Mouse (Mus musculus) thymus, postnatal 14 days (tissue): ENCODE measurements around the gene Hes1.

Experiments
- DNase-seq: peaks from one replicate; pipeline ENCODE4 v3.0.0; 2021

The Hes1 gene

DNA sequence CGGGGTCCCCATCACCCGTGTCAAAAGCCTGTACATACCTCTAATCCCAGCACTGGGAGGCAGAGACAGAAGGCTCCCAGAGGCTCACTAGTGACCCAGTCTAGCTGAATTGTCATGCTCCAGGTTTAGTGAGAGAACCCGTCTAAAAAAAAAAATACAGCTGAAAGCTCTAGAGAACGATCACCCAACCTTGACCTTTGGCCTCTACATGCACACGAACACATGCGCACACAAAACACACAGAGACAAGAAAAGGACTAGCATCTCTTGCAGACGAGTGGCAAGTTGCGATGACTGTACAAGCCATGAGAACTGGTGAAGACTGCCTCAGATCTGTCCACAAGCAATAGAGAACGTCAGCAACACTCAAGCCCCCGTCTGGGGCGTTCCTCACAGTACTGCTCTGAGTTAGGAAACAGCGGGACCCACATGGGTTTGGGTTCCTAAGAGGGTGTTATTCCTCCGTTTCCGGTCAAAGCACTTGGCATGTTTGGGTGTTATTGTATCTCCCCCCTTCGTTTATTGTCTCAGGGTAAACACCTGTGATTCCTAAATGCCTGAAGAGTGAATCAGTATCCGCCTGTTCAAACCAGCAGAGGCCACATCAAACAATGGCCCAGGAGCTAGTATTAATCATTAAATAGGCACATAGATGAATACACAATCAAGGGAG is 11.2 kb upstream of the Hes1 start:
- DNase-seq, result no peak

DNA sequence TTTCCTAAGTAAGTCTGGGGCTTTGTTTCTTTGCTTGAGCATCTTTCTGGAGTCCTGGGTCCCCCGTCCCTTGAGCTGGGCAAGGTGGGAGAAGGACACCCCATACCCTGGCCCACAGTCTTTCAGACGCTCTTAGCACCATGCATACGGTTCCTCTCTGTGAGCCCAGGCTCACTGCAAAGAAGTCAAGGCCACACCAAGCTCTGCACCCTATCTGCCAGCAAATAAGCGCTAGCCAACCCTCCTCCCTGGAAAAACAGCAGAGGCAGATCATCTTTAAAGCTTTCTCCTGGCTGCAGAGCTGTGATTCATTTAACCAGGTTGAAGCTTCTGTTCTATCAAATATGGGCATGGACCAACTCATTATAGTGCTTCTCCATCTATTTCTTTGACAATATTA is 9.6 kb upstream of the Hes1 start:
- DNase-seq, result no peak

DNA sequence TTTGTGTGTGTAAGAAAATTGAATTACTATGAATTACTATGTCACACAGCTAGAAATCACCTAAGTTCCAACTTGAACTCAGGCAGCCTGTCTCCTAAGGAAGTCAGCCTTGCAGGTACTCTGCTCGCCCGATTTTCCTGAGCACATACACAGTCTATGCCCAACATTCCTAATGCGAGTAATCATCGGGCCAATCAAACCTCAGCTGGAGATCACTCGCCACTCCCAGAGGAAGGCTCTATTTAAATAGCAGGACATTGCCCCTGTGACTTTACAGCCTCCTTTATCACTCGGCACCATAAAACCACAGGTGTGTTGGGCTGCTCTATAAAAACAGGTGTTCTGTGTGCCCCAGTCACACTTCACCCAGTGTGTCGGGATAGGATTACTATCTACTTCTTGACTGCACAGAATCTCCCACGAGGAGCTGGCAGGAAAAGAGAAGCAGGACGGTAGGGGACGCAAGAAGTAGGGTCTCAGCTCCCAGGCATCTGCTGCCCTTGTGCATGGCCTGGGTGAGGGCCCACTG is 8.8 kb upstream of the Hes1 start:
- DNase-seq, result no peak

DNA sequence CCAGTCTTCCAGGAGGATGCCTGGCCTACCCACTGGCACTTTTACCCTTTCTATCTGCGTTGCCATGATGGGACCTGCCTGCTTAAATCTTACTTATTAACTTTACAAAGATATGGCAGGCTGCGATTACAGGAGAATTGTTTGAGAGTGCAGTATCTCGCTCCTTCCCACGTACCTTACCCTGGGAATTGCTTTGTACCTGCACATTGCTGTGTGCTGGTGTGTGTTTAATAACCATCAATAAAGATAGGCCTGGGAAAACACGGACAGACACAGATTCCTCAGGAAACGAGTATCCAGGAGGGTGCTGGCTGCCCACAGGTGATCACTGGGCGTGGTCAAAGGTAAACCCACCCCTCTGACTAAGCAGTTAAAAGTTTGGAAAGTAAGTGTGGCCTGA is 8.3 kb upstream of the Hes1 start:
- no peak for DNase-seq

DNA sequence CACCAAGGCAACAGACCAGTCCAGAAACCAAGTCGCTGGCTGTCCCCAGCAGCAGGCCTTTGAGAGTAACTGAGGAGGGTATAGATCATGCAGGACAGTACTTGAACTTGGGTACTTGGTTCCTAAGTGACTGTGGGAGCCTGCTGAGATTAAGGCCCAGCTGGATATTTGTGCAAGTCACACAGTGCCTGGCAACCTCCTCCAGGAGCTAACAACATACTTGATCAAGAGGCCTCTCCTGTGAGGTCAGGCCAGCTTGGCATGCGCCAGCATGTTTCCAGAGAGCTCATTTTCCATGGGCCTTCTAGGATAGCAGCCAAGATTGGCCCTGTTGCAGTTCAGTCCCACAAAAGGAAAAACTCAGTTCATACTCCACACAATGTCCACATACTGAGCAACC is 7.3 kb upstream of the Hes1 start:
- no peak for DNase-seq

DNA sequence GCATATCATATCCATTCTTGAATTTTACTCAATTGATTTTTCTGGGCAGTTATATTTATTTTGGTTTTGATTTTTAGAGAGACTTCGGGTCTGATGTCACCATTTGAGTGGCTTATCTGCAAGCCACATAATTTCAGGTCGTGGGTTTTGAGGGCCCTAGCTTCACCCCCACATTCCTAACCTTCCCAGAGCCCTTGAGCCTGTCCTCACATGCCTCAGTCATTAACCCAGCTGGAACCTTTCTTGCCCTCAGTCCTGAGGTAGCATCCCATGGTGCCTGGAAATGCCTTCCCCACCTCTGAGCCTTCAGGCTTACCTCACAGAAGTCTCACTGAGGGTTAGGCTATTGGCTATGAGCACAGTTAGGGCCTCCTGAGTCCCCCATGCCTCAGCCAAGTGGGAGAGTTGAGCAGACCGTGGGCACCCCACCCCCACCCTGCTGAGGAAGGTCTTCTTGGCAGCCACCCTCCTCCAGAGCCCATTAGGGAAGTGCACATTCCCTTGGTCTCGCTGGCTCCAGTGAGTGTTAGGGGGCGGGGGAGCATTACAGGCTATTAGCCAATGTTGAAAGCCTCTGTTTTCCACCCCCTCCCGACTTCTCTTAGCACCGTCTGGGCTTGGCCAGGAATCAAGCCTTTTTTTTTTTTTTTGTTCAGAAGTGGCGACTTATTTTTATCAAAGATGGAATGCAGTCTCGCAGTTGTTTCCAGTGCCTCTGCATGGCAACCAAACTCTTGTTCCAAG is 5.0 kb upstream of the Hes1 start:
- no peak for DNase-seq

DNA sequence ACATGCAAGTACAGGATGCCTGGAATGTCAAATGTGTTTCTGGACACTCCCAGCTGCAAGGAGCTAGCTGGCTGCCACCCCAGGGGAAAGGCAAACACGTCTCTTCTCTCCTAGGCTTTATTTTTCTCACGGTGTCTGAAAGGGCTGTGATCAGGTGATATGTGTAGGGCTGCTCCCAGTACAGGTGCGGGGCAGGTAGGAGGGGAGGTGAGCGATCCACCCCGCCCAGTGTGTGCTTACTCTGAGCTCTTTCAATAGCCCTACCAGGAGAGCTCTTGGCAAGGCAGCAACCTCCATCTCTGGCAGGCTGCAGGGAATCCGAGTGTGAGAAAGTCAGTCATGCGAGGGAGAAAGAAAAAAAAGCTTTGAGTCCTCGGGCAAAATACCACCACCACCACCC is 3.8 kb upstream of the Hes1 start:
- no peak for DNase-seq

DNA sequence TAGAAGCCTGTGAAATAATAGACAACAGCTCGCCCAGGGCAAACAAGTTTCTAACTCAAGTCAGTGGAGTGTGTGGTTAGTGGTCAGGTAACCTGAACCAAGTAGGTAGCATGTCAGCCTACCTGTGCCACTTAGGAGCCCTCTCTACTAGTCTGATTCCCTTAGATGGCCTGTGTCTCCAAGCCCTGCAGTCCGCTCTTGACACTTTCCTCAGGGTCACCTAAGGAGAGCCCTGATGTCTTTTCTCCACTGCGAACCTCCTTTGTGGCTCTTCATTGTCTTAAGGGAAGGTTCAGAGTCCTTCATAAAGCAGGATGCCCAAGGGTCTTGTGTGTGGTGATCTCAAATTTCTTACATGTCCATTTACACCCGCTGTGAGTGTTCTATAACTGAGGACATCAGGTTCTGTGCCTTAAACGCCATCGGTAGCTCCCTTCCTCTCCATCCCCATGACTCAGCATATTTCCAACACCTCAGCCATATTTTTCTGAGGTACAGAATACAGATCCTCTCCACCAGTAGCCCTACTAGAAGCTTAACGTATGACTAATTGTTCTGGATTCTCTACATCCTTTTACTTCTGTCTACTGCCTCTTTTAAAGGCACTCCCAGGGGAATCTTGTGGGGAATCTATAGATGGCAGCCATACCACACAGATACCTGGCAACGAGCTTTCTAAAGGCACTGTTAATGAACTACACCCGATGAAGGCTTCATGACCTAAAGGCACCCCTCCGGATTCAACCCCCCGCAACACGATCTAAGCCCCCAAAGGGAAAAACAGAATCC is 1.7 kb upstream of the Hes1 start:
- no peak for DNase-seq

DNA sequence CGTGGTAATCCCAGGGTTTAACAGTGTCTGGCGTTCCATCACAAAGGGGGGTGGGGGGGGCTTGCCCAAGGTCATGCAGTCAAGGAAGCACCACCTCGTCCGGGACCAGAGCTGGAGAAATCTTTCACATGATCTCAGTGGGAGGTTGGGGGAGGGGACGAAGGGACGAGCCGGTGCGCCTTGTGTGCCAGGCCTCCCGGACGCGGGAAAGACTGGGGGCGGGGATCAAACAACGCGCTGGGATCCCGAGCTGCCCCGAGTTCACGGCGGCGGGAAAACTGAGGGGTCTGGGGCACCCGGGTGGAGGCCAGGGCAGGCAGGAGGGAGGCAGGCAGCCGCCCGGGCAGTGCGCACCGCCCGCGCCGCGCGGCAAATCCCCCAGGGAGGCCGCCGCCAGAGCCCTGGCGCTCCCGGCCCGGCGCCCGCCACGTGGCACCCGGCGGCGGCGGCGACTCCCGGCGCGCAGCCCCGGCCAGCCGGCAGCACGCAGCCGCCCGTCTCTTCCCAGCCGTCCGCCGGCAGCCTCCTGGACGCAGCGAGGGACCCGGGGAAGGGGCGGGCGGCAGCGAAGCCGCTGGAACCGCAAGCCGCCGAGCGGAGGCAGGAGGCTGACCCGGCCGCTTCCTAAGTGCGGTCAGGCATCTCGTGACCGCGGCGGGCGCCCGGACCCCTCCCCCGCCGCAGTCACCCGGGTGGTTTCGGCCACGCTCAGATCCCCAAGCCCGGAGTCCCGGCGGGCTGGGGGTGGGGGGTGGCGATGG is 883 bp upstream of the Hes1 start:
- peak; percentile 30 for DNase-seq

DNA sequence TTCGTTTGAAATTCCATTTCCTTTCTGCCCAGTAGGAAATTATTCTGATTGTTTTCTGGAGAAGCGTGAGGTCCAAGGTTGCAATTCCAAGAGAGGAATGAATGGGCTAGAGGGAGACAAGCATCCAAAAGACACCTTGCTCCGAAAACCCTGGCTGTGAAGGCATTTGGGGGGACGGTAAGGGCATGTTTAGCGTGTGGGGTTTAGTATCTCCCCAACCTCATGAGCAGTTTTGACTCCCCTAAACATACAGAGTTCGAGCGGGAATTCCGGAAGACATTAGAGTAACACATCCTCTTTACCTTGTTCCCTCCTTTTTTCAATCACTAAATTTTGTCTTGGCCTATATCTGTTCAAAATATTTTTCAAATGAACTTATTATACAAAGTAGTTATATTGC is 429 bp downstream of the Hes1 start:
- no peak for DNase-seq

DNA sequence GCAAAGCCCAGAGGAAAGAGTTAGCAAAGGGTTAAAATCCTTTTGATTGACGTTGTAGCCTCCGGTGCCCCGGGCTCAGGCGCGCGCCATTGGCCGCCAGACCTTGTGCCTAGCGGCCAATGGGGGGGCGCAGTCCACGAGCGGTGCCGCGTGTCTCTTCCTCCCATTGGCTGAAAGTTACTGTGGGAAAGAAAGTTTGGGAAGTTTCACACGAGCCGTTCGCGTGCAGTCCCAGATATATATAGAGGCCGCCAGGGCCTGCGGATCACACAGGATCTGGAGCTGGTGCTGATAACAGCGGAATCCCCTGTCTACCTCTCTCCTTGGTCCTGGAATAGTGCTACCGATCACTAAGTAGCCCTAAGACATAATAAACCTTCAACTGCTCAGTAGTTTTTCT is 893 bp downstream of the Hes1 start:
- peak; percentile 51 for DNase-seq

DNA sequence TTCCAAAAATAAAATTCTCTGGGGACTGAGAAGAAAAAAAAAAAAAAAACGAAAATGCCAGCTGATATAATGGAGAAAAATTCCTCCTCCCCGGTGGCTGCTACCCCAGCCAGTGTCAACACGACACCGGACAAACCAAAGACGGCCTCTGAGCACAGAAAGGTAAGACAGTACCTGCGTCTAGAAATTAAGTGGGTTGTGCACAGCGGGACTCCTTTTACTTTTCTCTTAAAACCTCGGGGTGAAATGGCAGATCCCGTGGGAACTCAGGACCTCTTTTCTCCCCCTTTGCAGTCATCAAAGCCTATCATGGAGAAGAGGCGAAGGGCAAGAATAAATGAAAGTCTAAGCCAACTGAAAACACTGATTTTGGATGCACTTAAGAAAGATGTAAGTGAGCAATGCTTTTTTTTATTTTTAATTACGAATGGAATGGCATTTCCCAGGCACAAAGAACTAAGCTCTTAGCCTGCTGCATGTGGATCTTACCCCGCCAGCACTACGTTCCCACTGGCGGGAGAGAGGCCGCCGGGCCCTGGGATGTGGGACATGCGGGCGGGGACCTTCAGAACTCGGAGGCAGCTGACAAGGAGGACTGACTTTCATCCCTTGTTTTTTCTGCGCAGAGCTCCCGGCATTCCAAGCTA is 1.5 kb downstream of the Hes1 start:
- DNase-seq, result no peak

DNA sequence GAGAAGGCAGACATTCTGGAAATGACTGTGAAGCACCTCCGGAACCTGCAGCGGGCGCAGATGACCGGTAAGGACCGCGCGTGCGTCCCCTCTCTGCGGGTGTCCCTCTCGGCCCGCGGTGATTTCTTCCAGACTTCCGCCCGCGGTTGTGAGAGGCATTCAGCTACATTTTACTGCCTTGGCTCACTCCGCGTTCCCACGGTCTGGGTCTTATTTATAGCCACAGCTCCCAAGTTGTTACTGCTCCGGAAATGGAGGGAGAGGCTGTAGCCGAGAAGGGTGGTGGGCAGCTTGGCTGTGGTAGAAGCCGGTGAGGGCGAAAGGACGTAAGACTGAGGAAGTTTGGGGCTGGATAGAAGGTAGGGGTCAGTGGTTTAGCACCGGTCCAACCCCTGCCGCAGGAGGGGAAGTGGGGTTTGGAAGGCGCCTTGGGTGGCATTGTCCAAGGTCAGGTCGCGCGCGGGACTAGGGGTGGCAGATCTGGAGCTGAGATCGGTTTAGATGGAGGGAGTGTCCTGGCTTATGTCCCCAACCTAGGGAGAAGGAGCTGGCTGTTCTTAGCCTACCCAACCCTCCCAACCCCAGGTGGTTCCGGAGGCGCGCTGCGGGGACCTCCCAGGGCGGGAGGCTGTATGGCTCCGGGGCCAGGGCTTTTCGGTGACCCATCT is 2.1 kb downstream of the Hes1 start:
- DNase-seq, result peak; percentile 31

DNA sequence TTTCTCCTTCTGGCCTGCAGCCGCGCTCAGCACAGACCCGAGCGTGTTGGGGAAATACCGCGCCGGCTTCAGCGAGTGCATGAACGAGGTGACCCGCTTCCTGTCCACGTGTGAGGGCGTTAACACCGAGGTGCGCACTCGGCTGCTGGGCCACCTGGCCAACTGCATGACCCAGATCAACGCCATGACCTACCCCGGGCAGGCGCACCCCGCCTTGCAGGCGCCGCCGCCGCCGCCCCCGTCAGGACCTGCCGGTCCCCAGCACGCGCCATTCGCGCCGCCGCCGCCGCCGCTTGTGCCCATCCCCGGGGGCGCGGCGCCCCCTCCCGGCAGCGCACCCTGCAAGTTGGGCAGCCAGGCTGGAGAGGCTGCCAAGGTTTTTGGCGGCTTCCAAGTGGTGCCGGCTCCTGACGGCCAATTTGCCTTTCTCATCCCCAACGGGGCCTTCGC is 2.7 kb downstream of the Hes1 start:
- DNase-seq, result peak; percentile 89

DNA sequence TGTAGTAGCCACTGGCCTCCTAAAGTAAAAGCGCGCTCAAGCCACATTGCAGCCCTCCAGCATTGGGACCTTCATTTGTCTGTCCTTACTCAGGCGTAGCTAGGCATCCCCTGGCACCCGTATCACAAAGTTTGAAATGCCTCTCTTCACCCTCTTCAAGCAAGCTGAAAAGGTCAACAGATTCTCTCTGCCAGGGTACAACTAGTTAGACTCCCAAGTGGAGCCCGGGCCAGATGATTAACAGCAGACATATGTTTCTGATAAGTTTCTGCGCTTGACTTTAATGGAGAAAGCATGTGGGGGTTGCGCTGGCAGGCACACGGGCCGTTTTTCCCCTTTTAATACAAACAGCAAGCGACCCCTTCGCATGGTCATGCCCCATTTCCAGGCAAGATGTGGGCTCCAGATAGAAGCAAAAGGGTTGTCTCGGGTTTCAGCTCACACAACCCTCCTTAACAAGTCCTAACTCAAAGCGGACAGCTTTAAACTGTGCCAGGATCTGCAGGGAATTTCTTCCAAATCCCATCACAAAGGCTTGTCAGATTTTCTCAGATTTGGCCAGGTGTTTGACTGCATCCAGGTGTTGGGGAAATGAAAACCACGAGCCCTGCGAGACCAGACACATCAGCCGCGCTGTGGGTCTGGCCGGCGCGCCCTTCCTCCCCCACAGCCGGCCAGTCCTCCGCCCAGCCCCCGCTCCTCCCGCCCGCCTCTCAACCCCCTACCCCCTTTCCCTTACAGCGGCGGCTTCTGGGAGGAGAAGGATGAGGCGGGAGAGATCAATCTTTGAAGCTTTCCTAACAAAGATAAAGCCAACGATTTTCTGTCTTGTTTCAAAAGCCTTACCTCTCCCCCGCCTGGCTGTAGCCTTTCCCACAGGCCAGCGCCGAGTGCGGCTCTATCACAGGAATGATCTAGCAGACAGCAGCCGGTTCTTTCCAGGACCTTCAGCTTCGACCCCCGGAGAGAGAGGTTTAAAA is 4.1 kb downstream of the Hes1 start:
- DNase-seq, result no peak

DNA sequence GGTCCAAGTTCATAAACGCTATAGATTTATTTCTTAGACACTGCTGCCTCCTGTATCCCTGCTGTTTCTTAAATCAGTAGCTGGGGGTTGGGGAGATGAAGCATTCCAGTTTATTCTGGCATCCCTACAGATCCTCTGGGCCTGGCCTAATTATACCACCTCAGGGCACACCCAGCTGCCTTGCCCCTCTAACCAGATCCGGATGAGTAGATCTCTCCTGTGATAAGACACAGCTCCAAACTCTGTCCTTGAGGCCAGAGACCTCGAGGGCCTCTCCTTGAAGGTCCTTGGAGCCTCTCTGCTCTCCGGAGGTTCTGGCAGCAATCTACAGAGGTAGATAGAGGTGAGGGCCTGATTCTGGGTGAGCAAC is 5.4 kb downstream of the Hes1 start:
- peak; percentile 8 for DNase-seq

DNA sequence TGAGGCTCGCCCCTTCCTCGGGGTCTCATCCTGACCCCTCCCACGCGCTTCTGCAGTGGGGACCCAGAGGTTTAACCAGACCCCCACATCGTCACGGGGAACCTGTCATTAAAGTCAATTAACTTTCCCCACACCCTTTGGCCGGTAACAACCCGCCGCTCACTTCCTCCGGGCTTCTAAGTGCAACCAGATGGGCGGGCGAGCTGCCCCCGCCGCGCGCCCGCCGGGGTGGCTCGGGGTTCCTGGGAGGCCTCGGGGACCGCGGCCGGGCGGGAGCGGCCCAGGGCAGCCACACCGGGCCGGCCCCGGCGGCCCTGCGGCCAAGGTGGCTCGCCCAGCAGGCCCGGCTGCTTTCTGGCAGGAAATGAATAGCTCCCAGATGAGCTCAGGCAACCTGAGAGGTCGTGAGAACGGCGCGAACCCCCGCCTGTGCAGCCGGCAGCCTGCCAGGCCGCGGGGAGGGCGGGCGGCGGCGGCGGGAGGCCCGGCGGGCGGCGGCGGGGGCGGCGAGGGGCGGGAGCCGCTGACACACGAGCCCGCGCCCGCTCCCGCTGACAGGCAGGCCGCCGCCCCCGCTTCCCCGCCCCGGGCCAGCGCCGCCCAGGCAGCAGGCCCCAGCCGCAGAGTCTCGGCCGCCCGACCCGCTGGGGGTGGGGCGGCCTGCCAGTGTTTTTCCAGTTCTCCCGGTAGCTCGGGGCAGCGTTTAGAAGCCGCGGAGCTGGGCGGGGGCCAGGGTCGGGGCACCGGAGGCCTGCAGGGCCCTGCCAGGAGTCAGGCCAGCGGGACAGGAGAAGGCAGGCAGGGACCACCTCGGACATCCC is 6.0 kb downstream of the Hes1 start:
- DNase-seq, result peak; percentile 68

DNA sequence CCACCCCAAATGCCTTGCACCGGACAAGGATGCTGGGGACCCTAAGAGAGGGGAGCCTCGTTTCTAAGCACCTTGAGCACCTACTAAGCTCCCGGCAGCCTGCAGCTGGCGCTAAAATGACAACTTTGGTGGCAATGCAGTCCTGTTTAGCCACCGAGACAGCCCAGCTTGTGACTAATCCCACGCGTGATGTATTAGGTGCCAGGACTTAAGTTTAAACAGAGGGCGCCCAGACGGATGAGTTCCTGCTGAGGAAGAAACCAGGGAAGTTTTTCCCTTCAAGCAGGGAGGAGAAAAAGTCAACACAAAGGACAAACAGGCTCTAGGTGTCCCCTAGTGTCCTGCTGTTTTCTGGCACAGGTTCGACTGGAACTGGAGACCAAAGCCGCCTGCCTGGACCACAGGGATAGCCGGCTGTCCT is 6.6 kb downstream of the Hes1 start:
- no peak for DNase-seq

DNA sequence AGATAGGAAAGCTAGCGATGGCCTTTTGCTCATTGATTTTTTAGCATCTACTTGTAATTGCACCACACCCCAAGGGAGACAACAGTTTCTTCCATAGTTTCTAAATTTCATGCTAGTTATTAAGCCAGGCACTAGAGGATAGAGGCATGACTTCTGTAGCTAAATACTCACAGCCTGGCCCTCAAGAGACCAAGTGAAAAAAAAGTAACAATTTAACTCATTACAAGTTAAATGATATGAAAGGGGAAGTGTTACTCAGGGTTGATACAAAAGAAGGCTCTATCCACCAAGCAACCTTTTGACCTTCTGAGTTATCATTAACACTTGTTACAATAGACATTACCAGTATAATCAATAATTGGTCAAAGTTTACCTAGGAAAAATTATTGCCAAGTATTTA is 9.1 kb downstream of the Hes1 start:
- no peak for DNase-seq

DNA sequence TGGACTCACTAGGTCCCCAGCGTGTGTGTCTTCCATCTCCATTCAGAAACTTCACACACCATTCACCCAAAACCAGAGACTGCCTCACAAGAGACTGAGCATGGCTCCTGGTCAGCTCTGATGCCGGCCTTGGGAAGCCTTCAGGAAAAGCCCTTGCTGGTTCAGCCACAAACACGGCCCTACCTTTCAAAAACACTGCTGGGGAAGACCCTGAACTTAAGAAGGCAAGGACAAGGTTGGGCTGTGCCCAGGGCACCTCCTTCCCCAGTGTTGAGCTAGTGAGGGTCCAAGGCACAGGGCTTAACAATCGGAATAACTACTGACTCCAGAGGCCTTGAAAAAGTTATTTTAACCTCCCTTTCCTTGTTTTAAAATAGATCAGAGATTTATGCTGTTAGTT is 17.3 kb downstream of the Hes1 start:
- DNase-seq, result no peak
